Mouse (Mus musculus): Measurements from ENCODE around the gene Fanca. TPM values are rescaled to one million over a fixed set of nuclear protein-coding genes. Genes with fewer than 3 reads are reported as not detected.
"Not testable (repeated sequence)": the region's sequence is repeated elsewhere in the genome, so short reads cannot be mapped to it uniquely, and the experiment has no call there.

The Fanca gene
- polyA plus RNA-seq, 1 experiment = 4.1 TPM

DNA sequence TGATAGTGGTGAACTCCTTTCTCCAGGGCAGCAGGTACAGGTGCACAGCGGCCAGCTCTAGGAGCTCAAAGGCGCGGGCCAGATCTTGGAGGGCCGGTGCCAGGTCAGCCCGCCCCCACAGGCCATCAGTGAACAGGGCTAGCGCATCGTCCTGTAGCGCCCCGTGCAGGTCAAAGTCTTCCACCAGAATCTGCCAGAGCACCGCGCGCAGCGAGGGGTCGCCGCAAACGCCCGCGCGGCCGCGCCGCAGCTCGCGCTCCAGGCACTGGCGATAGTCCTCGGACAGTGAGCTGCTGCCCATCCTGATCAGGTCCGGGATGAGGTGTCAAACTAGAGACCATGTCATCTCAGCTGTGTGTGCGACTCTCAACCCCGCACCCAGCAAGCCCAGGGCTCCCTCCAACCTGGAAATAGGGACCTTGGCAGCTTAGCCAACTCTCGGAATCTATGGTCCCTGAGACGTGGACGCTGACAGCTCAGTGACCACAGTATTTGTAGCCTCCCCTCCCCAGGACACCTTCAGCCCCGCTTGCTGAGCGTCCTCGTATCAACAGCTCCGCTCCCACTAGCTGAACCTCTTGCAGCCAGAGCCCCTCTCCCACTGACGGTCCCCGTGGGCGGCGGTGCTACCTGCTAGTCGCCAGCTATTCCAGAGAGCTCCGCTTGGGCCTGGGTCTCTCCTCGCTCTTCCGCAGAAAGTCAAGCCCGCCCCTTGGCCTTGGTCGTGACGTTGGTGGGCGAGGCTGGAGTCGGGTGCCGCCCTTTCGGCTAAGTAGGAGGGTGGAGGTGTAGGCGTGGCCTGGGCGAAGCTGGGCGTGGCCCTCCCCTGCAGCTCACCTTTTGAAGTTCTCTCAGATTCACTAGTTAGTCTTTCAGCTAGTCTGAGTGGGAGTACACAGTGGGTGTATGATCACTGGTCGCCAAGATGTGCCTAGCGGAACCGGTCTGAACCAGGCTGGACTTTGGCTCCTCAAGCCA, 82.6 kb downstream of the Fanca start, which contains the start of gene Spata2l:
Gene Spata2l, minus strand, starts transcription at position 714 of the 978 bp plus-strand sequence.
- DNase-seq (ENCODE audit: extremely low spot score in 1 of 2, low spot score in 1 of 2) = peak in 1 of 2 experiments; percentile 90

DNA sequence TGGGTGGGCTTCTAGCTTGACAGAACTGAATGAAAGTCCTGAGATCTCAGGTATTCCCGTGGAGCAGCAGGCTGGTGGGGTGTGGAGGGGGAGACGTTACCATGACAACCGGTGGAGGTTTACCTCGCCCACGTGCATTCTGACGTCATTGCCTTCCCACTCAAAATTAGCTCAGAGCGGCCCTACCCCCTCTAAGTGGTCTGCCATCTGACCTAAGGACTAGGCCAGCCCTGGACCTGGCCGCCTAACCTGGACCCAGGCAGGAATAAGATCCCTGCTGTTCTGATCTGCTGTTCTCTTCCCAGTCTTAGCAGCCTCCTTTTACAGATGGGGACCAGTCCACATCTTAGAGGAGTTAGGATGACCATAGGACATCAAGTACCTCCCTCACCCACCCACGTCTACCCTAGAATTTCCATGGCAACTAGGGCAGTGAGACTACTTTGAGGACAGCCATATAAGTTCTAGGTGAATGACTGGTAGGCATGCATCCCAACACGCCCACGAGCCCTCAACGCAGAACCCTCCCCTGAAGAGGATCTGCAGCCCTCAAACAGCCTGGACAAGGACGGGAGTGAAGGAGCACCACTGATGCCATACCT, 83.4 kb downstream of the Fanca start:
- peak; percentile 83 to 91 for DNase-seq (ENCODE audit: extremely low spot score in 1 of 2, low spot score in 1 of 2)

GRCm38 (mm10) chr8:123233760-123234159, 84.6 kb downstream of the Fanca start:
- DNase-seq (ENCODE audit: extremely low spot score in 1 of 2, low spot score in 1 of 2) = no peak

GRCm38 (mm10) chr8:123233300-123233699, 85.1 kb downstream of the Fanca start:
- no peak for DNase-seq (ENCODE audit: extremely low spot score in 1 of 2, low spot score in 1 of 2)

- peak in 1 of 2 experiments; percentile 48 for DNase-seq (ENCODE audit: extremely low spot score in 1 of 2, low spot score in 1 of 2)
These were observed 85.8 kb downstream of the Fanca start for GRCm38 (mm10) chr8:123232553-123232952.

- peak in 1 of 2 experiments; percentile 40 for DNase-seq (ENCODE audit: extremely low spot score in 1 of 2, low spot score in 1 of 2)
These were observed 86.6 kb downstream of the Fanca start for GRCm38 (mm10) chr8:123231742-123232141.

DNA sequence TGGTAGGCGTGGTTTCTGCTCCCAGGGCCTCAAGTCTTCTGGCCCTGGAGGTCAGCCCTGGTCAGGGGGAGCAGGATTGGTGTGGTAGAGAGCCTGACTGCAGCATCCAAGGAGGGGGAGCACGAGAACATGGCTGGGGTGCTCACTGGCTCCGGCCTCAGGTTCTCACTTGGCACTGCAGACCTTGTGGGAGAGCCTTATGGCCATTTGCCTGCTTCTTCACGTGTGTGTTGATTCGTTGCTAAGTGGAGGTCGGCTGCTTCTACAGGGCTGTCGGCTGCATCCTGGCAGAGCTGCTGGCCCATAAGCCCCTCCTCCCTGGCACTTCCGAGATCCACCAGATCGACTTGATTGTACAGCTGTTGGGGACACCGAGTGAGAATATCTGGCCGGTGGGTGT, 88.0 kb downstream of the Fanca start:
- not testable (repeated sequence) for DNase-seq (ENCODE audit: extremely low spot score in 1 of 2, low spot score in 1 of 2)

DNA sequence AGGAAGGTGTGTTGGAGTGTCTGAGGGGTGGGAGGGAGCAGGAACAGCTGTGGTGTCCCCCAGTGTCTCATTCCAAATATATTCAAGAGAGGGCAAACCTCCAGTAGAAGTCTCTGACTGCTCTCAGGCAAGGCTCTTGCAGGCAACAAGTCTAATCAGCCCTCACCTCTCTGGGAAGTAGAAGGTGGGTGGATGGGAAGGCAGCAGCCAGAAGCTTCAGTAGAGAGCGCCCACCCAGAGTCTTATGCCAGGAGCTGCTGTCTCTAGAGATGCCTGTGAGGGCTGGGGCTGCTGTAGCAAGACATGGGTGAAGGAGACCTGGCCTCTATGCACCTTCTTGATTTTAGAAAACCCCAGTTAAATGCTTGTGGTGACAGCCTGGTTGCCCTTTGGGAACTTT, 90.0 kb downstream of the Fanca start:
- DNase-seq (ENCODE audit: extremely low spot score in 1 of 2, low spot score in 1 of 2) = peak in 1 of 2 experiments; percentile 49

DNA sequence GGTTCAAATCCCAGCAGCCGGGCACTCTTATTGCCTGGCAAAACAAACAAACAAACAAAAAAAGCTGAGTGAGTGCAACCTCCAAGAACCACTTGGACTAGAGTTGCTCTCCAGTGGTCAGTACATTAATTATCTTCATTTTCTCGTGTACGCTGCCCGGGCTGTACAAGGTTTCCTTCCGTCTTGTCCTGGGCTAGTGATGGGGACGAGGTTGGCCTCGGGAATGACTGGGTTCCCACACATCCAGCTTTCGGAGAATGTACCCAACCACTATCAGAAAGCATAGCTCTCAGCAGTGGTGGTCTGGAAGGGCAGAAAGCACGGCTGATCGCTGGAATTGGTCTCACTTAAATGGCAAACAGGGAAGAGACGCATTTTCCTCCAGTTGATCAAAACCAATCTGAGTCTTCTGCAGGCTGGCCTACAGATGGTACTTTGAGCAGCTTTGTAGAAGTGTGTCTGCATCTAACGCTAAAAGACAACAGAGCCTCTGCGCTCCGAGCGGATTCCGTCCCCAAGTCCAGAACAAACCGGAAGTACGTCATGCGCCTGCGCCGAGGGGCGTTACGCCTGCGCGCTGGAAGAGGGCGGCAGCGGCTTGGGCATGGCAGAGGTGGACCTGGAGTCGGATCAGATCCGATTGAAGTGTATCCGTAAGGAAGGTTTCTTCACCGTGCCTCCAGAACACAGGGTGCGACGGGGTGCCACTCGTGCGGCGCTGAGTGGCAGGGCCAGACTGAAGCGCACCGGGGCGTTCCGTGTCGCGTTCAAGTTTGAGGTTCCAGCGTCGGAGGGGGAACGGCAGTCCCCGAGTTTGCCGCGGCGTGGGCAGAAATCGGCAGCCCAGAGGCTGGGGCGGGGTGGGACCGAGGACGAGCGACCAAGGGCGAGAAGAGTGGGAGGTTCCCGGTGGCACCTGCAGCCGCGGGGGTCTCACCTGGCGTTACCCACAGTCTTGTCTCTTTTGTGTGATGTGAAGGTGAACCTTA, 93.8 kb downstream of the Fanca start, which contains the start of gene Cdk10:
Gene Cdk10, plus strand, starts transcription at position 565 of the 989 bp plus-strand sequence.
- peak; percentile 85 to 97 for DNase-seq (ENCODE audit: extremely low spot score in 1 of 2, low spot score in 1 of 2)

GRCm38 (mm10) chr8:123220917-123221316, 97.5 kb downstream of the Fanca start:
- no peak for DNase-seq (ENCODE audit: extremely low spot score in 1 of 2, low spot score in 1 of 2)

Other genes starting within 250 kb of the Fanca start
- gene Rpl13, start 216.2 kb downstream of the Fanca start, polyA plus RNA-seq (2012; rRNA removed) = 1,060 and 1,106 TPM in 2 replicates
- 145 and 196 TPM in 2 replicates for gene Cpne7, start 201.2 kb downstream of the Fanca start, polyA plus RNA-seq (2012; rRNA removed)
- gene Sult5a1, start 160.3 kb downstream of the Fanca start, polyA plus RNA-seq (2012; rRNA removed) = 0.80 and 0.98 TPM in 2 replicates
- 0.21 and 0.36 TPM in 2 replicates for gene Dpep1, start 132.3 kb downstream of the Fanca start, polyA plus RNA-seq (2012; rRNA removed)
- 127 and 130 TPM in 2 replicates for gene Chmp1a, start 105.8 kb downstream of the Fanca start, polyA plus RNA-seq (2012; rRNA removed)
- gene Spata33, start 105.7 kb downstream of the Fanca start, polyA plus RNA-seq (2012; rRNA removed) = 9.3 and 9.7 TPM in 2 replicates
- 137 and 152 TPM in 2 replicates for gene Cdk10, start 93.7 kb downstream of the Fanca start, polyA plus RNA-seq (2012; rRNA removed)
- gene Spata2l, start 82.3 kb downstream of the Fanca start, polyA plus RNA-seq (2012; rRNA removed) = 46.3 and 53.3 TPM in 2 replicates
- gene Zfp276, start 64.4 kb downstream of the Fanca start, polyA plus RNA-seq (2012; rRNA removed) = 27.4 and 32.1 TPM in 2 replicates
- gene Vps9d1, start 64.2 kb downstream of the Fanca start, polyA plus RNA-seq (2012; rRNA removed) = 97.9 and 108 TPM in 2 replicates
- 17.4 and 20.8 TPM in 2 replicates for gene Spire2, start 14.1 kb upstream of the Fanca start, polyA plus RNA-seq (2012; rRNA removed)
- 583 and 605 TPM in 2 replicates for gene Tcf25, start 55.2 kb upstream of the Fanca start, polyA plus RNA-seq (2012; rRNA removed)
- 0.04 and 0.06 TPM in 2 replicates for gene Mc1r, start 88.5 kb upstream of the Fanca start, polyA plus RNA-seq (2012; rRNA removed)
- 668 and 684 TPM in 2 replicates for gene Tubb3, start 92.8 kb upstream of the Fanca start, polyA plus RNA-seq (2012; rRNA removed)
- gene Def8, start 105.0 kb upstream of the Fanca start, polyA plus RNA-seq (2012; rRNA removed) = 41.5 and 41.8 TPM in 2 replicates
- gene Afg3l1, start 159.3 kb upstream of the Fanca start, polyA plus RNA-seq (2012; rRNA removed) = 24.3 and 26.3 TPM in 2 replicates
- gene Dbndd1, start 196.9 kb upstream of the Fanca start, polyA plus RNA-seq (2012; rRNA removed) = 22.0 and 24.5 TPM in 2 replicates
- gene Gas8, start 200.3 kb upstream of the Fanca start, polyA plus RNA-seq (2012; rRNA removed) = 42.5 and 43.5 TPM in 2 replicates